Mouse (Mus musculus) forelimb bud, embryonic 11.5 days (tissue): ENCODE measurements at regions not wholly inside any gene's neighbourhood (a gene's known extent, or its start where the extent isn't known, plus 50 kb on each side); places are given as distances from the start of the nearest gene placed in this dataset.

Experiments used
- DNase-seq: peaks from one replicate; pipeline ENCODE4 v3.0.0-alpha.2; 2012; ENCODE audit warnings: low read depth, low spot score

DNA sequence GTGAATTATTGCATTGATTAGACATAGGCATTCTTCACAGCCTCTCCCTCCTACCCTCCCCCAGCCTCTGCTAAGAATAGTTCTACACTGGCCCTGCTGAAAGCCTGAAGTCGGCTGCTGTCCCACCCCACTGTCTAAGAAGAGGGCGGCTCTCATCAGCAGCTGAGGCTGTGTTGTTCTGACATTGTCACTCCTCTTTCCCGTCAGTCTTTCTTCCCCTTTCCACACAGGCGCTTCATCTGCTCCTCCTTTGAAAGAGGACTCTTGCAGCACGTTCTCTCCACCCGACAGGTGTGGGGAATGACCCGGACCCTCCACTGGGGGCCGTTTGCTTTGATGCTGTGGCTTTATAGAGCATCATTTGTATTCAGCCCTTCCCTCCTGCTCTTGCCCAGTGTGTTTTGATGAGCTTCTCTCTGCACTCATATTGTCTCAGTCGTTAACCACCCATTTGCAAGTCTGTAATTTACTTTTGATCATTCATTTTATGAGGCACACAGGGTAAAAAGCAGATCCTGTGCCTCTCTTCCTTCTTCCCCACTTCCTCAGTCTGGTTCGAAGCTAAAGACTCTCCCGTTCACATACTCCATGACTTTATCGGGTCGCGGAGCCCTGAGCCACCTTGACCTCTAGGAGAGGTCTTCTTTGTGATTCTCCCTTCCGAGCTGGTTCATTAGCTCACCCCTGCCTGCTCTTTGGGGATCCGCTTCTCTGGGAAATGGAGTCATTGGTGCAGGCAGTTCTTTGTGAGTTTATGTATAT lies 142.2 kb upstream of the Snx19 start:
- DNase-seq, result no peak

DNA sequence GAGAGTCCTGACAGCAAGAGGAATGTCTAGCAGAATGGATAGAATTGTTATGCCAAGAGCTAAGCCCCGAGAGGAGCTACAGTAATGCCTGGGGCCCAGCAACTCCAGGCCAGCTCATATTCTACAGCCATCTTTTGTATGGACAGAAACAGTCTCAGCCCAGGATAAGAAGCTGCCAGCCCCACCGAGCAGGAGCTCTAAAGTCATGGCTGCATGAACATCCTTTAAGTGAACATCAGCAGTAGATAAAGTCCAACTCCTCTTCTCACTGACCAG lies 141.6 kb upstream of the Snx19 start:
- DNase-seq, result no peak

DNA sequence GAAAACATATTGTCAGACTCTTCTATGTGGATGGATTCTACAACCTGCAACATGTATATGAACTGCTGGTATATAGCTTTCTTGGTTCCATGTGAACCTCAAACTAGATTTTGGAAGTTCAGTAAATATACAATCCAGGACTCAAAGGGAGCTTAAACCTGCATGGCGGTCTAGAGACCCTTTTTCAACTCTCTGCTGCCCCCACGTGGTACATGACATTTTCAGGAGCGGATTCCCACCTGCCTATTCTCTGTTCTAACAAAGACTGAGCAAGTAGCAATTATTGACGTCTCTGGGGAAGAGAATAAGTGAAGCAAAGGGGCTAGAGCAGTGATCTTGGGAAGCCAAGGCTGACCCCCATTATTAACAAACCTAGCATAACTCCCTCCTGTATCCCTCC lies 127.1 kb upstream of the Snx19 start:
- peak; percentile 65 for DNase-seq

DNA sequence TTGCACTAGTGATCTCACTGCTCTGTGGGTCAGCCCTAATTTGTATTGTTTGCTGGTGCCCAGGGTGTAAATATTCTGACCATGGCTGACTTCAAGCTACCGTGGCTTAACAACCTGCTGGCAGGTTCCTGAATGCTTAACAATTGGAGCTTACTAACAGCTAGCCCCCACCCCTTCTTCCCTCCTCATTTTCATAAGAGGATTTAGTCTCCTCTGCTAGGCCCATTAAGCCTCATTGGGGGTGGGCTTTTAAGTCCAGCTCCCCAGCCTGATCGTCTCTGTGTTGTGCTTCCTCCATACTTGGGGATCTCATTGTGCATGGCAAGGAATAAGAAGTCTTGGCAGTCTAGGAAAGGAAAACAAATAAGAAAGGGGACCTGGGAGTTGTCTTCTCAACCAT lies 118.6 kb upstream of the Snx19 start:
- no peak for DNase-seq

DNA sequence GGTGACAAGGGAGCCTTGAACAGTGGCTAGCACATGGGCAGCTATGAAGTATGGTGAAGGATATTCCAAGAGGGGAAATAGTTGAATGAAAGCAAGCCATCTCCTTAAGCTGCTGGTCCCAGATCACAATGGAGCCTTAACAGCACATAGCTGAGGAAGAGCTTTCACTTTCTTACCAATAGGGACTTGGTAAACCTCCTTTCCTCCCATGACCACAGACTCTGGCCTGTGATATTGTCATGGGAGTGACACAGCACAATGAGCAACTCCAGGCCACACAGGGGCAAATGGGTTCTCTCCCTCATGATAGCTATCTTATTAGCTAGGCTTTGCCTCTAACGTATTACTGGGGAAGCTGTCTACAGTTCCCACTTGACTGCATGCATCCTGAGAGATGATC lies 113.5 kb upstream of the Snx19 start:
- DNase-seq, result no peak

DNA sequence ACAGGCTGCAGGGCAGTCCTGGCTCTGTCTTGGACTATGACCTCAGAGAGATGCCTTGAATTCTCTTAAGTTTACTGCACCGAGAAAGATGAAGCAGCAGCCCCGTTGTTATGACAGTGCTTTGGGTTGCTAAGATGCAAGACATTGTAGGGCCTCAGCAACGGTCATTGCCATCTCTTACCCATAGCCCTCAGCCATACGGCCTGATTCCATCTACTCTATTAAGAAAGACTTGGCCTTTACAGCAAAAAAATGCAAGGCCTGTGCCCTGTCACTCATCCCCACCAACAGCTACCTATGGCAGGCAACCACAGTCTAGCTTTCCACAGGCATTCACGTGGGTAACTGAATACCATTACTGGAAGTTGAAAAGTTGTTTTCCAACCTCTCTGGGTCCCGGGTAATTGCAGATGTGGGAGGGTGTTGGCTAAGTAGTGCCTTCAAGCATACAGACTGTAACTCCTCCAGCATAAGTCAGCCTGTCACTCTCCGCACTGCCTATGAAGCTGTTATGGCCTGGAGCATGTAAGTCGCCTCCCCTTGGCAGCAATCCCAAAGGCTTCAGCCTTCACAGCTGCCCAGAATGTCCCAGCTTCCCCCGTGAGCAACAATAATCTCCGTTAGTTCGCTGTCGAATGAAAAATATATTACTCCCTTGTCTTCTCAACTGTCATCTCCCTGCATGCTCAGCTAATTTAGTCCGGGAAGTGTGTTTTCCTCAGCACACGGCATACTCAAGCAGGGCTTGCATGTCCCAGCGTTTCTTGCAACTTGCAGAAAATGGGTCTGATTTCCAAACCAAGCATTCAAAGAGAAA lies 112.3 kb upstream of the Snx19 start:
- DNase-seq, result peak; percentile 19

DNA sequence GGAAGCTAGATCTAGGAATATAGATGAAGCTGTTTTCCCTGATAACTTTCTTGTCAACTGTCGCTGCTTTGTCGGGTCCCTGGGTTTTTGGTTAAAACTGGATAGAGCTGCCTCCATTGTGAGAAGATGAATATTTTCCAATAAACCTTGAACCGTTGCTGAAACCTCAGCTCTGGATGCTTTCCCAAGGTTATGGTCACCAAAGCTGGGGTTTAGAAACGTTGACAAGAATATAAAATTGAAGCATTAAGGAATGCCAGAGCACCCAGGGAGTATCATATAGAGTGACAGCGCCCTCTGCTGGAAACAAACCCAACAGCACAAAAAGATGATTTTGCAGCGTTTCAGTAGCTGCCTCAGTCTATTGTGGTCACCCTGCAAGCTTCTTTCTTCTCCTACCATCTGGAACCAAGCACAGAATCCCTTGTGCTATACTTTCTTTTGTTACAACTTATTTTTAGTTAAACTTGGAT lies 111.7 kb upstream of the Snx19 start:
- peak; percentile 37 for DNase-seq

DNA sequence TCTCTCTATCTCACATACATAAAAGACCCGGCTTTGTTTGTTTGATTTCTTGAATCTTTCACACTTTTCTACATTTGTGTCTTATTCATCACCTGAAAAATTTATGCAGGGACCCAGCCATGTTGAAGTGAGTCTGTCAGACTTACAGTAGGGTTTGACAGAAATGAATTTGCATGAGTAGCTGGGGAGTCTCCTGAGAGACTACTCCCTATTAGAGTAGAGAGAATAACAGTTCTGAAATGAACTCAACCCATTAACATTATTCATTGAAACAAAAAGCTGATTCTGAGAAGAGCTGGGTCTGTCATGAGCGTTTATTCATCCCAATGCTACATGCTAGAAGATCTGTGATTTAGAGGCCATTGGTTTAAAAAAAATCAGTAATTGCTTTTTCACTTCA lies 82.0 kb upstream of the Snx19 start:
- no peak for DNase-seq

DNA sequence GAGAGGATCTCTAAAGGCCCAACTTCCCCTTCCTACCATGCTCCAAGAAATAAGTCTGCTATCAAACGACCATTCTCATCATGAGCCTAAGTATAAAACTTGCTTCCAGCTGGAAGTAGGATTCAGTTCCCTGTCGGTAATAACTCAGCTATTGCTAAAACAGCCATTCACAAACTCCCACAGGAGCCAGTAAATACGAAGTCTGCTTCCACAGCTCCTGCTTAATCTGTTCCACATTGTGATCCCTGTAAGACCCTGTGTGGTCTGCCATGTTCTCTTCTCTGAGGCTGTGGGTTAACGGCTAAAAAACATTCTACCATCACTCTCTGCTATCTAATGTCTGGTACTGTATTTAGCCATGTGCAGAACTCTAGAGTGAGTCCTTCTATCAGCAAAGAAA lies 72.9 kb upstream of the Snx19 start:
- DNase-seq, result no peak

DNA sequence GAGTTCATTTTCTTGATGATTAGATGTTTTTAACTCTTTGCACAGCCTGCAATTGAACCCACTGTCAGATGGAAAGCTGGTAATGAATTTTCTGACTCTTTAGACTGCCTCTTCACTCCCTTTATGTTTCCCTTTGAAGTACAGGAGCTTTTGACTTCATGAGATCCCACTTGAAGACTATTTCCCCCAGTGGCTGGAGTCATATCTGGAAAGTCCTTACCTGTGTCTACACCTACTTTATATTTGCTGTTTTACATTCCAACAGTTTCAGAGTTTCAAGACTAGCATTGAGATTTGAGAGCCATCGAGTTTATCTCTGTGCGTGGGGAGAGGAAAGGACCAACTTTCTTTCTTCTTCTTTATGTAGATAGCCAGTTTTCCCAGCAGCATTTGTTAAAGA lies 71.3 kb upstream of the Snx19 start:
- DNase-seq, result no peak

DNA sequence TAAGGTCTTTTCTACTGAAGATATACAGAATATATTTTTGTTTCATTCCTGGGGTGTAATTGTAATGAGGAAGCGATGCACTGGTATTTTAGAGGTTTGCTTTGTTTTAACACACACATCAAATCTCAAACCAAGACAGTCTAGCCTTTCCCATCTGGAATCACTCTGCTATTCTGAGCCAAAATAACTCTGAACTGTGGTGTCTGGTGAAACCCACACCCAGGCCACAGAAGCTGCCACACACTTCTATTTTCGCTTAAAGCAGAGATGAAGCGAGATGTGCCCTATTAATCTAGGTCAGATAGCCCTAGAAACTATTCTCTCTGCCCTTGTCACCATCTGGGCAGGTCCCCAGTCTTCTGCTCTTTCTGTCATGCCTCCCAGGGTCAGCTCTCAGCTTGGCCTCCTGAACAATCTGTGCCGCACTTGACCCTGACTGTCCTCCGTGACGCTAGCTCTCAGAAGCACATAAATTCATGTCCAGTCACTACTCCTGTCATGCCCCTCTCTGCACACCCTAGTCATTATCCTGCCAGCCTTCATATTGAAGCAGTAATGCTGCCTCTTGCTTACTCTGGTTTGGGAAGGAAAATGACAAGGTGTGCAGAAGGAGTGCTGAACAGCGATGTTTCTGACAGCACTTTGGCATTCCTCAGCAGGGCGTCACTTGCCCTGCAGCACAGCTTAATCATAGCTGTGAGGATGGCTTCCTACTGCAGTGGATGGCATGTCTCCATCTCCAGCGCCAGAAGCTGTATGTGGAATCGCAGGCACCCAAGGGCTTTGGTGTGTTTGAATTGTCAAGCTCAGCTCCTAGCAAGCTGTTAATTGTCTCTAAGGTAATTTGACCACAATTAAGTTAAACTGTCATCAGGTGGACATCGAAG lies 57.1 kb upstream of the Snx19 start:
- peak; percentile 29 for DNase-seq

DNA sequence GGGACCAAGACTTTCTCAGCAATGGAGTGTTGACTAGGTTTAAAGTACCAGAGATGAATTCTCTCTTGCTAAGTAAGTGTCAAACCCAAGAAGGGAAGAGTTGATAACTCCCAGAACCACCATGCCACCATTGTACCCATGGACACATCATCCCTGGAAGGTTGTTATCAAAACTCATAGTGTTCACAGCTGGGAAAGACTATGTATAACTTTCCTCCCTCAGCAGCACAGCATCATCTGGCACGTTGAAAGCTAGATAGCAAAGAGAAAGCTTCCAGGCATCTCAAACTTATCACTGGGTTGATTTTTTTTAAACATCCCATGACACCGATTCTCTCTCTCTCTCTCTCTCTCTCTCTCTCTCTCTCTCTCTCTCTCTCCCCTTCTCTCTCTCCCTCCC lies 56.1 kb upstream of the Snx19 start:
- DNase-seq, result no peak

DNA sequence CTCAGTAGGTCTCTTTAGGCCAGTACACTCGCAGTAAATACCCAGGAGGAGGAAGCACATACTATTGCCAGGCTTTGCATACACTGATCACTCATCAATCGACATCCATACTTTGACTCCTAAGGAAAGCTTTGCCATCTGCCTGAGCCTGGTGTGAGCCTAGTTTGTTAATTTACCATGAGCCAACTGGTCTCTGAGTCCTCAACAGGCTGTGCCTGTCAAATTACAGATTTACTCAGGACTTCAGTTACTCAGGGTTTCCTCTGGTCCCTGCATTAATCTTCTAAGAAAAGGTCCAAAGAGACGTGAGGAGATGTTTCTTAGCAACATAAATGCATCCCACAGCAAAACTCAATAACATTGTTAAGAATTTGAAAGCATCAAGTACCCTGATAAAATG lies 50.0 kb upstream of the Snx19 start:
- no peak for DNase-seq
